13 mouse cellular contexts compared by ENCODE assay signal in genomic region chrX:36762894-36763293, GRCm38 (mm10). TPM values are rescaled to one million over a fixed set of nuclear protein-coding genes. Genes with fewer than 3 reads are reported as not detected.
DNase-seq lines count a peak whose midpoint lies in the region; ATAC-seq and TF ChIP-seq lines count a peak whose summit lies in the region.
"Had no signal": no experiment of that assay in that cellular context is flagged by ENCODE, and none has a peak within 500 bp of the region (broad histone marks: within the 10 kb centered on the region; RNA-seq: fewer than 3 reads in every experiment).

No protein-coding gene starts in this region.

- H3K27ac ChIP-seq in lung, postnatal 0 days (ENCODE audit: low read length): no peak overlapping the region
- H3K27ac ChIP-seq in forebrain, embryonic 15.5 days (replicated peaks): peak overlapping the region; percentile 70; the same call in 1 of the 2 replicates
- peak overlapping the region; percentile 58 for H3K27ac ChIP-seq in intestine, embryonic 16.5 days (ENCODE audit: low read length)
- H3K27ac ChIP-seq in stomach, postnatal 0 days (replicated peaks): no peak overlapping the region
- H3K27ac ChIP-seq: embryonic facial prominence, embryonic 12.5 days; limb, embryonic 12.5 days had no signal

- no peak overlapping the region for H3K4me3 ChIP-seq in lung, postnatal 0 days (ENCODE audit: low read depth, low read length)
- no peak overlapping the region for H3K4me3 ChIP-seq in forebrain, embryonic 15.5 days
- H3K4me3 ChIP-seq in intestine, embryonic 16.5 days (ENCODE audit: low read length): no peak overlapping the region
- no peak overlapping the region for H3K4me3 ChIP-seq in stomach, postnatal 0 days (ENCODE audit: low read depth, low read length)
- H3K4me3 ChIP-seq: embryonic facial prominence, embryonic 12.5 days; limb, embryonic 12.5 days had no signal

- no peak for TF ChIP-seq EP300 in lung, postnatal 0 days (IDR thresholded peaks at IDR 0.05)
- no peak for TF ChIP-seq EP300 in stomach, postnatal 0 days (optimal IDR thresholded peaks at IDR 0.05)

- ATAC-seq in lung, postnatal 0 days: peak; percentile 16; the same call in 1 of the 2 replicates
- no peak; the same call in 1 of the 2 replicates for ATAC-seq in forebrain, embryonic 15.5 days (replicated peaks)
- ATAC-seq in intestine, embryonic 16.5 days: peak; percentile 91
- ATAC-seq in stomach, postnatal 0 days (ENCODE audit: low FRiP score, low TSS enrichment): peak; percentile 75
- ATAC-seq: inflammation-experienced regulatory T-cells, adult 6 months had no signal

- H3K9ac ChIP-seq in lung, postnatal 0 days (replicated peaks; ENCODE audit: low read depth): no peak overlapping the region
- H3K9ac ChIP-seq in forebrain, embryonic 15.5 days (replicated peaks): no peak overlapping the region
- no peak overlapping the region for H3K9ac ChIP-seq in intestine, embryonic 16.5 days (ENCODE audit: low read depth, low read length)
- H3K9ac ChIP-seq in stomach, postnatal 0 days (ENCODE audit: low read length): no peak overlapping the region
- H3K9ac ChIP-seq: embryonic facial prominence, embryonic 12.5 days; limb, embryonic 12.5 days had no signal

- H3K4me1 ChIP-seq in lung, postnatal 0 days (ENCODE audit: insufficient read depth, low read depth, low read length): no peaks in the 10 kb centered on the region
- peaks cover 15% of the 10 kb centered on the region; the same call in 1 of the 2 replicates for H3K4me1 ChIP-seq in forebrain, embryonic 15.5 days
- no peaks in the 10 kb centered on the region for H3K4me1 ChIP-seq in intestine, embryonic 16.5 days (ENCODE audit: control insufficient read depth, insufficient read depth, low read length)
- no peaks in the 10 kb centered on the region for H3K4me1 ChIP-seq in stomach, postnatal 0 days (replicated peaks; ENCODE audit: control insufficient read depth, insufficient read depth)
- H3K4me1 ChIP-seq: embryonic facial prominence, embryonic 12.5 days; limb, embryonic 12.5 days had no signal

- 54% methylated on average over 4 of the region's 4 CpGs for WGBS in lung, postnatal 0 days
- 30% methylated on average over 4 of the region's 4 CpGs for WGBS in forebrain, embryonic 15.5 days
- WGBS in intestine, embryonic 16.5 days: 40% methylated on average over 4 of the region's 4 CpGs
- 50% methylated on average over 4 of the region's 4 CpGs for WGBS in stomach, postnatal 0 days

- TF ChIP-seq CTCF in lung, postnatal 0 days (IDR thresholded peaks at IDR 0.05): no peak
- TF ChIP-seq CTCF in stomach, postnatal 0 days (IDR thresholded peaks at IDR 0.05; ENCODE audit: low read depth): no peak

- peak; percentile 17 for DNase-seq in lung, postnatal 0 days (ENCODE audit: low spot score)
- DNase-seq in lung, postnatal 36 days: no peak
- peak; percentile 30 for DNase-seq in stomach, postnatal 0 days (ENCODE audit: low spot score)
- no peak for DNase-seq in left cerebral cortex, postnatal 25 days (ENCODE audit: low spot score in 2 of 2)
- no peak for DNase-seq in natural killer cell, adult 2 months (ENCODE audit: low spot score in 2 of 2)
- DNase-seq: adrenal gland, adult 2 months; cerebellum, adult 11-12 months; gastrocnemius, postnatal 14 days had no signal

- H3K36me3 ChIP-seq in lung, postnatal 0 days (ENCODE audit: insufficient read depth, low read length): no peaks in the 10 kb centered on the region
- no peaks in the 10 kb centered on the region for H3K36me3 ChIP-seq in forebrain, embryonic 15.5 days
- no peaks in the 10 kb centered on the region for H3K36me3 ChIP-seq in intestine, embryonic 16.5 days (ENCODE audit: control insufficient read depth, insufficient read depth, low read length)
- no peaks in the 10 kb centered on the region for H3K36me3 ChIP-seq in stomach, postnatal 0 days (ENCODE audit: control insufficient read depth, insufficient read depth, low read length)
- H3K36me3 ChIP-seq: embryonic facial prominence, embryonic 12.5 days; limb, embryonic 12.5 days had no signal

- no peaks in the 10 kb centered on the region for H3K27me3 ChIP-seq in lung, postnatal 0 days (replicated peaks; ENCODE audit: insufficient read depth, low read length)
- H3K27me3 ChIP-seq in forebrain, embryonic 15.5 days: no peaks in the 10 kb centered on the region
- no peaks in the 10 kb centered on the region for H3K27me3 ChIP-seq in intestine, embryonic 16.5 days (replicated peaks; ENCODE audit: control insufficient read depth, insufficient read depth, low read length)
- no peaks in the 10 kb centered on the region for H3K27me3 ChIP-seq in stomach, postnatal 0 days (ENCODE audit: control insufficient read depth, insufficient read depth, low read length)
- H3K27me3 ChIP-seq: embryonic facial prominence, embryonic 12.5 days; limb, embryonic 12.5 days had no signal

- H3K9me3 ChIP-seq in lung, postnatal 0 days (ENCODE audit: low read length): no peaks in the 10 kb centered on the region
- H3K9me3 ChIP-seq in forebrain, embryonic 15.5 days: no peaks in the 10 kb centered on the region
- no peaks in the 10 kb centered on the region for H3K9me3 ChIP-seq in intestine, embryonic 16.5 days (ENCODE audit: control insufficient read depth, low read length)
- no peaks in the 10 kb centered on the region for H3K9me3 ChIP-seq in stomach, postnatal 0 days (ENCODE audit: control insufficient read depth, low read length)
- H3K9me3 ChIP-seq: embryonic facial prominence, embryonic 12.5 days; limb, embryonic 12.5 days had no signal

- no peak overlapping the region for H3K4me2 ChIP-seq in lung, postnatal 0 days (replicated peaks; ENCODE audit: low read depth, low read length)
- H3K4me2 ChIP-seq in forebrain, embryonic 15.5 days (replicated peaks): 0 out of 2 replicates have a peak overlapping the region, but pooled peaks have one; percentile 3
- no peak overlapping the region for H3K4me2 ChIP-seq in intestine, embryonic 16.5 days (ENCODE audit: low read depth, low read length)
- H3K4me2 ChIP-seq in stomach, postnatal 0 days (replicated peaks; ENCODE audit: low read depth): no peak overlapping the region
- H3K4me2 ChIP-seq: embryonic facial prominence, embryonic 12.5 days; limb, embryonic 12.5 days had no signal

- intact Hi-C loops in left cerebral cortex, postnatal 25 days (cut with DNase I): no loop called here

RNA-seq across cellular contexts. Expression of gene Slc25a43, which starts 19.4 kb away (rescaled TPM):
- 2.1 and 2.6 TPM in 2 replicates for polyA plus RNA-seq in lung, postnatal 0 days (2015; fragmentation: Nextera tagmentation; extraction: Ambion mirVana)
- 0.60 and 0.70 TPM in 2 replicates for polyA plus RNA-seq in forebrain, embryonic 15.5 days (2015; fragmentation: Nextera tagmentation; extraction: Ambion mirVana)
- 4.4 and 4.7 TPM in 2 replicates for polyA plus RNA-seq in intestine, embryonic 16.5 days (2015; fragmentation: Nextera tagmentation; extraction: Ambion mirVana)
- polyA plus RNA-seq in stomach, postnatal 0 days (2015; fragmentation: Nextera tagmentation; extraction: Ambion mirVana): 1.4 and 1.6 TPM in 2 replicates
- under 1 TPM; 0.55 to 0.62 TPM for total RNA-seq in left cerebral cortex, postnatal 25 days (2021)

RNA-seq across cellular contexts. Expression of gene Slc25a5, which starts 32.6 kb away (rescaled TPM):
- polyA plus RNA-seq in lung, postnatal 0 days (2015; fragmentation: Nextera tagmentation; extraction: Ambion mirVana): 576 and 678 TPM in 2 replicates
- 483 and 523 TPM in 2 replicates for polyA plus RNA-seq in forebrain, embryonic 15.5 days (2015; fragmentation: Nextera tagmentation; extraction: Ambion mirVana)
- 1,210 and 1,225 TPM in 2 replicates for polyA plus RNA-seq in intestine, embryonic 16.5 days (2015; fragmentation: Nextera tagmentation; extraction: Ambion mirVana)
- 1,050 and 1,122 TPM in 2 replicates for polyA plus RNA-seq in stomach, postnatal 0 days (2015; fragmentation: Nextera tagmentation; extraction: Ambion mirVana)
- total RNA-seq in left cerebral cortex, postnatal 25 days (2021): 100 to 1,000 TPM; 343 to 350 TPM

Comparison
In these comparisons a context has a peak if more than half of its experiments do, and no peak if none do; other contexts are left out.
1. DNase-seq: peak in lung, postnatal 0 days (single experiment) and stomach, postnatal 0 days (single experiment); none in lung, postnatal 36 days (single experiment), left cerebral cortex, postnatal 25 days (0 of 2) and natural killer cell, adult 2 months (0 of 2).
2. H3K27ac ChIP-seq: peak in forebrain, embryonic 15.5 days (single experiment) and intestine, embryonic 16.5 days (single experiment); none in lung, postnatal 0 days (single experiment) and stomach, postnatal 0 days (single experiment).